Comparison of ENCODE assay signal across 27 mouse cellular contexts in genomic region chr12:31321532-31321931, GRCm38 (mm10). TPM values are rescaled to one million over a fixed set of nuclear protein-coding genes. Genes with fewer than 3 reads are reported as not detected.
DNase-seq lines count a peak whose midpoint lies in the region; ATAC-seq lines count a peak whose summit lies in the region.
"Had no signal": no experiment of that assay in that cellular context is flagged by ENCODE, and none has a peak within 500 bp of the region (broad histone marks: within the 10 kb centered on the region; RNA-seq: fewer than 3 reads in every experiment).

No protein-coding gene starts in this region.

- no peaks in the 10 kb centered on the region for H3K9me3 ChIP-seq in limb, embryonic 11.5 days (ENCODE audit: control insufficient read depth, low read length)
- H3K9me3 ChIP-seq in limb, embryonic 10.5 days (replicated peaks), result no peaks in the 10 kb centered on the region
- H3K9me3 ChIP-seq in embryonic facial prominence, embryonic 10.5 days, result no peaks in the 10 kb centered on the region
- H3K9me3 ChIP-seq in embryonic facial prominence, embryonic 14.5 days (ENCODE audit: control insufficient read depth, low read length), result no peaks in the 10 kb centered on the region
- no peaks in the 10 kb centered on the region for H3K9me3 ChIP-seq in limb, embryonic 15.5 days
- H3K9me3 ChIP-seq: forebrain, embryonic 15.5 days; G1E; heart, embryonic 13.5 days; liver, embryonic 12.5 days; neural tube, embryonic 15.5 days; stomach, embryonic 15.5 days had no signal

- H3K36me3 ChIP-seq in limb, embryonic 11.5 days (ENCODE audit: control insufficient read depth, insufficient read depth, low read length), result peaks cover 5% of the 10 kb centered on the region
- peaks cover 100% of the 10 kb centered on the region for H3K36me3 ChIP-seq in limb, embryonic 10.5 days
- H3K36me3 ChIP-seq in embryonic facial prominence, embryonic 10.5 days (replicated peaks), result peaks cover 91% of the 10 kb centered on the region
- peaks cover 97% of the 10 kb centered on the region for H3K36me3 ChIP-seq in embryonic facial prominence, embryonic 14.5 days (ENCODE audit: control insufficient read depth, insufficient read depth, low read length)
- H3K36me3 ChIP-seq in limb, embryonic 15.5 days, result peaks cover 59% of the 10 kb centered on the region
- H3K36me3 ChIP-seq: forebrain, embryonic 15.5 days; G1E; liver, embryonic 12.5 days had no signal

- H3K4me2 ChIP-seq in limb, embryonic 11.5 days (ENCODE audit: low read depth, severe bottlenecking), result no peak overlapping the region
- no peak overlapping the region for H3K4me2 ChIP-seq in embryonic facial prominence, embryonic 14.5 days (ENCODE audit: low read depth, low read length)
- H3K4me2 ChIP-seq in limb, embryonic 15.5 days, result no peak overlapping the region
- H3K4me2 ChIP-seq: forebrain, embryonic 15.5 days; heart, embryonic 13.5 days; hindbrain, embryonic 14.5 days; liver, embryonic 12.5 days; neural tube, embryonic 15.5 days; stomach, embryonic 15.5 days had no signal

- no peak for DNase-seq in limb, embryonic 11.5 days (ENCODE audit: low spot score)
- DNase-seq in limb, embryonic 10.5 days (ENCODE audit: low spot score), result no peak
- no peak for DNase-seq in embryonic facial prominence, embryonic 10.5 days (ENCODE audit: low spot score)
- peak; percentile 79 for DNase-seq in embryonic facial prominence, embryonic 14.5 days (ENCODE audit: low spot score)
- DNase-seq in urinary bladder, adult 2 months (ENCODE audit: low spot score), result no peak
- no peak for DNase-seq in frontal cortex, postnatal 25 days (ENCODE audit: low spot score in 2 of 2)
- DNase-seq: adrenal gland, postnatal 10 days; cerebellum, adult 11 months; gastrocnemius, adult 2 months; gastrocnemius, postnatal 36 days; heart, adult 2 months; heart, postnatal 10 days; liver, postnatal 0 days; midbrain, embryonic 14.5 days; right cerebral cortex, postnatal 25 days; thymus, postnatal 25 days had no signal

- H3K9ac ChIP-seq in limb, embryonic 11.5 days (ENCODE audit: low read length), result no peak overlapping the region
- H3K9ac ChIP-seq in embryonic facial prominence, embryonic 14.5 days (ENCODE audit: low read depth, low read length), result 0 out of 2 replicates have a peak overlapping the region, but pooled peaks have one; percentile 14
- no peak overlapping the region for H3K9ac ChIP-seq in limb, embryonic 15.5 days
- H3K9ac ChIP-seq: forebrain, embryonic 15.5 days; heart, embryonic 13.5 days; hindbrain, embryonic 14.5 days; liver, embryonic 12.5 days; liver, postnatal 0 days; neural tube, embryonic 15.5 days; stomach, embryonic 15.5 days had no signal

- peaks cover 8% of the 10 kb centered on the region; the same call in 1 of the 2 replicates for H3K4me1 ChIP-seq in limb, embryonic 11.5 days (ENCODE audit: control insufficient read depth, insufficient read depth, low read length)
- H3K4me1 ChIP-seq in limb, embryonic 10.5 days, result peaks cover 9% of the 10 kb centered on the region
- H3K4me1 ChIP-seq in embryonic facial prominence, embryonic 10.5 days, result peaks cover 23% of the 10 kb centered on the region
- H3K4me1 ChIP-seq in embryonic facial prominence, embryonic 14.5 days (ENCODE audit: control insufficient read depth, insufficient read depth, low read length), result peaks cover 9% of the 10 kb centered on the region; the same call in 1 of the 2 replicates
- peaks cover 11% of the 10 kb centered on the region for H3K4me1 ChIP-seq in limb, embryonic 15.5 days
- H3K4me1 ChIP-seq: liver, embryonic 12.5 days; stomach, embryonic 15.5 days had no signal

- H3K27ac ChIP-seq in limb, embryonic 11.5 days (replicated peaks; ENCODE audit: low read depth, low read length), result peak overlapping the region; percentile 14; the same call in 1 of the 2 replicates
- H3K27ac ChIP-seq in limb, embryonic 10.5 days, result no peak overlapping the region; the same call in 1 of the 2 replicates
- H3K27ac ChIP-seq in embryonic facial prominence, embryonic 10.5 days (replicated peaks), result 0 out of 2 replicates have a peak overlapping the region, but pooled peaks have one; percentile 19
- H3K27ac ChIP-seq in embryonic facial prominence, embryonic 14.5 days (replicated peaks; ENCODE audit: low read depth, low read length), result peak overlapping the region; percentile 48; the same call in 1 of the 2 replicates
- H3K27ac ChIP-seq in limb, embryonic 15.5 days, result peak overlapping the region; percentile 24; the same call in 1 of the 2 replicates
- H3K27ac ChIP-seq: forebrain, embryonic 15.5 days; gastrocnemius, adult 2 months; heart, adult 2 months; heart, embryonic 13.5 days; liver, embryonic 12.5 days; macrophage; neural tube, embryonic 15.5 days; stomach, embryonic 15.5 days had no signal

- no peak overlapping the region for H3K4me3 ChIP-seq in limb, embryonic 11.5 days (ENCODE audit: low read depth, low read length)
- no peak overlapping the region for H3K4me3 ChIP-seq in limb, embryonic 10.5 days
- no peak overlapping the region for H3K4me3 ChIP-seq in embryonic facial prominence, embryonic 10.5 days
- H3K4me3 ChIP-seq in embryonic facial prominence, embryonic 14.5 days (ENCODE audit: low read depth, low read length), result no peak overlapping the region
- no peak overlapping the region for H3K4me3 ChIP-seq in limb, embryonic 15.5 days
- H3K4me3 ChIP-seq: forebrain, embryonic 15.5 days; gastrocnemius, adult 2 months; heart, adult 2 months; heart, embryonic 13.5 days; liver, embryonic 12.5 days; neural tube, embryonic 15.5 days; stomach, embryonic 15.5 days had no signal

- no peak for ATAC-seq in limb, embryonic 11.5 days (ENCODE audit: insufficient number of reproducible peaks, low FRiP score, low TSS enrichment, low read depth)
- peak; percentile 34; the same call in 1 of the 2 replicates for ATAC-seq in embryonic facial prominence, embryonic 14.5 days (ENCODE audit: low read depth)
- ATAC-seq in limb, embryonic 15.5 days (ENCODE audit: insufficient number of reproducible peaks, low FRiP score, low TSS enrichment, low read depth), result no peak
- ATAC-seq: forebrain, embryonic 15.5 days; intestine, postnatal 0 days; liver, embryonic 12.5 days; liver, postnatal 0 days; Patski had no signal

- no peaks in the 10 kb centered on the region for H3K27me3 ChIP-seq in limb, embryonic 11.5 days (ENCODE audit: control insufficient read depth, insufficient read depth, low read length)
- no peaks in the 10 kb centered on the region for H3K27me3 ChIP-seq in limb, embryonic 10.5 days (ENCODE audit: low read depth, poor library complexity, severe bottlenecking)
- no peaks in the 10 kb centered on the region for H3K27me3 ChIP-seq in embryonic facial prominence, embryonic 10.5 days (replicated peaks; ENCODE audit: low read depth, poor library complexity, severe bottlenecking)
- H3K27me3 ChIP-seq in embryonic facial prominence, embryonic 14.5 days (replicated peaks; ENCODE audit: control insufficient read depth, insufficient read depth, low read length), result no peaks in the 10 kb centered on the region
- no peaks in the 10 kb centered on the region for H3K27me3 ChIP-seq in limb, embryonic 15.5 days
- H3K27me3 ChIP-seq: forebrain, embryonic 15.5 days; heart, embryonic 13.5 days; liver, embryonic 12.5 days; neural tube, embryonic 15.5 days; Patski; stomach, embryonic 15.5 days had no signal

- WGBS in limb, embryonic 11.5 days, result 73% methylated on average over 1 of the region's 1 CpGs
- 89% methylated on average over 1 of the region's 1 CpGs for WGBS in limb, embryonic 10.5 days
- 79% methylated on average over 1 of the region's 1 CpGs for WGBS in embryonic facial prominence, embryonic 10.5 days
- 50% methylated on average over 1 of the region's 1 CpGs for WGBS in embryonic facial prominence, embryonic 14.5 days
- 28% methylated on average over 1 of the region's 1 CpGs for WGBS in limb, embryonic 15.5 days

RNA-seq across cellular contexts. Expression of gene Dld, which starts 29.7 kb away (rescaled TPM):
- polyA plus RNA-seq in limb, embryonic 11.5 days (2014; fragmentation: Nextera tagmentation; extraction: Ambion mirVana), result 164 and 176 TPM in 2 replicates
- polyA plus RNA-seq in limb, embryonic 10.5 days (2016; fragmentation: Nextera tagmentation; extraction: Ambion mirVana), result 129 and 155 TPM in 2 replicates
- polyA plus RNA-seq in embryonic facial prominence, embryonic 10.5 days (2016; fragmentation: Nextera tagmentation; extraction: Ambion mirVana), result 145 and 147 TPM in 2 replicates
- polyA plus RNA-seq in embryonic facial prominence, embryonic 14.5 days (2014; fragmentation: Nextera tagmentation; extraction: Ambion mirVana), result 127 and 138 TPM in 2 replicates
- 119 and 123 TPM in 2 replicates for polyA plus RNA-seq in limb, embryonic 15.5 days (2015; fragmentation: Nextera tagmentation; extraction: Ambion mirVana)
- polyA plus RNA-seq in urinary bladder, adult 2 months (2012; rRNA removed), result 67.7 and 72.6 TPM in 2 replicates

RNA-seq across cellular contexts. Expression of gene Lamb1, which starts 56.5 kb away (rescaled TPM):
- 38.1 and 42.2 TPM in 2 replicates for polyA plus RNA-seq in limb, embryonic 11.5 days (2014; fragmentation: Nextera tagmentation; extraction: Ambion mirVana)
- polyA plus RNA-seq in limb, embryonic 10.5 days (2016; fragmentation: Nextera tagmentation; extraction: Ambion mirVana), result 40.5 and 44.6 TPM in 2 replicates
- 37.2 and 42.5 TPM in 2 replicates for polyA plus RNA-seq in embryonic facial prominence, embryonic 10.5 days (2016; fragmentation: Nextera tagmentation; extraction: Ambion mirVana)
- polyA plus RNA-seq in embryonic facial prominence, embryonic 14.5 days (2014; fragmentation: Nextera tagmentation; extraction: Ambion mirVana), result 84.2 and 93.9 TPM in 2 replicates
- 68.1 and 71.0 TPM in 2 replicates for polyA plus RNA-seq in limb, embryonic 15.5 days (2015; fragmentation: Nextera tagmentation; extraction: Ambion mirVana)
- polyA plus RNA-seq in urinary bladder, adult 2 months (2012; rRNA removed), result 49.8 and 62.9 TPM in 2 replicates
- polyA plus RNA-seq: G1E had no signal
